In genomic region chr1:51644399-51644798, GRCm38 (mm10) we compare ENCODE assay signal across 8 mouse cellular contexts.
DNase-seq lines count a peak whose midpoint lies in the region; TF ChIP-seq lines count a peak whose summit lies in the region.

No protein-coding gene starts in this region.

- no peak for TF ChIP-seq POLR2A in lung, adult 2 months (IDR thresholded peaks at IDR 0.05; ENCODE audit: borderline replicate concordance, extremely low read depth, low read depth, low read length)

- H3K4me1 ChIP-seq in lung, adult 2 months (ENCODE audit: control insufficient read depth, insufficient read depth, low read length), result no peaks in the 10 kb centered on the region; the same call in 1 of the 2 replicates

- peak; percentile 84 for TF ChIP-seq CTCF in lung, adult 2 months (IDR thresholded peaks at IDR 0.05; ENCODE audit: insufficient read depth, low read length)

- H3K4me3 ChIP-seq in lung, adult 2 months (replicated peaks; ENCODE audit: extremely low read depth, low read depth, low read length), result no peak overlapping the region

- peak; percentile 37 for DNase-seq in 3134 (ENCODE audit: extremely low read depth, insufficient read length, low spot score)
- peak; percentile 67 for DNase-seq in MN1 (ENCODE audit: low spot score)
- DNase-seq in cerebellum, adult 9-10 months, result peak; percentile 82
- peak; percentile 83 to 88 for DNase-seq in frontal cortex, postnatal 36 days (ENCODE audit: low spot score in 2 of 2)
- peak; percentile 62 to 85 for DNase-seq in kidney, postnatal 36 days
- DNase-seq in lung, adult 2 months, result peak; percentile 75
- peak; percentile 59 for DNase-seq in ovary, postnatal 36 days (ENCODE audit: low spot score)
- peak; percentile 59 to 69 for DNase-seq in thymus, postnatal 36 days

- WGBS in lung, adult 2 months, result 11% methylated on average over 2 of the region's 2 CpGs
